Comparison of ENCODE assay signal across 8 mouse cellular contexts in genomic region chr17:47009898-47010721, GRCm38 (mm10). TPM values are rescaled to one million over a fixed set of nuclear protein-coding genes. Genes with fewer than 3 reads are reported as not detected.
A peak's percentile ranks its signal among the peaks of the same experiment; 100 is the strongest.
DNase-seq lines count a peak whose midpoint lies in the region; ATAC-seq and TF ChIP-seq lines count a peak whose summit lies in the region.

Ubr2 (minus strand) TSS chr17:47010556.

- peak; percentile 96 for ATAC-seq in embryonic facial prominence, embryonic 14.5 days (ENCODE audit: low read depth)
- ATAC-seq in limb, embryonic 13.5 days (ENCODE audit: low FRiP score, low read depth) = peak; percentile 96
- ATAC-seq in midbrain, embryonic 16.5 days = peak; percentile 97

- peaks cover 11% of the 10 kb centered on the region; the same call in 1 of the 2 replicates for H3K36me3 ChIP-seq in embryonic facial prominence, embryonic 14.5 days (ENCODE audit: control insufficient read depth, insufficient read depth, low read length)
- peaks cover 19% of the 10 kb centered on the region for H3K36me3 ChIP-seq in heart, adult 2 months (ENCODE audit: control insufficient read depth, insufficient read depth, low read length)
- peaks cover 6% of the 10 kb centered on the region; the same call in 1 of the 2 replicates for H3K36me3 ChIP-seq in limb, embryonic 13.5 days
- H3K36me3 ChIP-seq in midbrain, embryonic 16.5 days (ENCODE audit: control insufficient read depth, insufficient read depth, low read length) = no peaks in the 10 kb centered on the region

- peak within 1 kb of the TSS; percentile 99 for H3K4me3 ChIP-seq in embryonic facial prominence, embryonic 14.5 days (ENCODE audit: low read depth, low read length)
- peak within 1 kb of the TSS; percentile 80 for H3K4me3 ChIP-seq in heart, adult 2 months
- peak within 1 kb of the TSS; percentile 98 for H3K4me3 ChIP-seq in limb, embryonic 13.5 days
- H3K4me3 ChIP-seq in midbrain, embryonic 16.5 days (ENCODE audit: low read depth, low read length) = peak within 1 kb of the TSS; percentile 96

- H3K27me3 ChIP-seq in embryonic facial prominence, embryonic 14.5 days (replicated peaks; ENCODE audit: control insufficient read depth, insufficient read depth, low read length) = no peaks in the 10 kb centered on the region
- H3K27me3 ChIP-seq in heart, adult 2 months (ENCODE audit: control insufficient read depth, insufficient read depth, low read length) = no peaks in the 10 kb centered on the region
- H3K27me3 ChIP-seq in limb, embryonic 13.5 days = 0 out of 2 replicates have a peak, but pooled peaks cover 4% of the 10 kb centered on the region
- no peaks in the 10 kb centered on the region for H3K27me3 ChIP-seq in midbrain, embryonic 16.5 days (ENCODE audit: control insufficient read depth, insufficient read depth, low read depth, low read length)

- peak within 1 kb of the TSS; percentile 96 for H3K9ac ChIP-seq in embryonic facial prominence, embryonic 14.5 days (ENCODE audit: low read depth, low read length)
- peak within 1 kb of the TSS; percentile 98 for H3K9ac ChIP-seq in heart, adult 2 months (ENCODE audit: low read depth, low read length)
- H3K9ac ChIP-seq in limb, embryonic 13.5 days = peak within 1 kb of the TSS; percentile 98
- H3K9ac ChIP-seq in midbrain, embryonic 16.5 days (ENCODE audit: low read depth, low read length) = peak within 1 kb of the TSS; percentile 93

- under 1% methylated on average over 49 of the region's 77 CpGs for WGBS in embryonic facial prominence, embryonic 14.5 days
- WGBS in heart, adult 2 months = under 1% methylated on average over 77 of the region's 77 CpGs
- under 1% methylated on average over 76 of the region's 77 CpGs for WGBS in limb, embryonic 13.5 days
- WGBS in midbrain, embryonic 16.5 days = under 1% methylated on average over 77 of the region's 77 CpGs

- intact Hi-C loops in heart, adult 2 months (cut with DNase I) = no loop called here

- no peaks in the 10 kb centered on the region for H3K9me3 ChIP-seq in embryonic facial prominence, embryonic 14.5 days (ENCODE audit: control insufficient read depth, low read length)
- no peaks in the 10 kb centered on the region for H3K9me3 ChIP-seq in limb, embryonic 13.5 days
- H3K9me3 ChIP-seq in midbrain, embryonic 16.5 days (replicated peaks; ENCODE audit: control insufficient read depth, low read length, poor library complexity, severe bottlenecking) = no peaks in the 10 kb centered on the region

- peak; percentile 71 for TF ChIP-seq CTCF in heart, adult 2 months (IDR thresholded peaks at IDR 0.05)

- TF ChIP-seq EP300 in heart, adult 2 months (IDR thresholded peaks at IDR 0.05; ENCODE audit: insufficient read depth, low read depth, low read length) = peak; percentile 70

- H3K79me2 ChIP-seq in heart, adult 2 months (replicated peaks; ENCODE audit: control insufficient read depth, insufficient read depth, low read length) = 0 out of 2 replicates have a peak, but pooled peaks cover 2% of the 10 kb centered on the region

- peak within 1 kb of the TSS; percentile 71 for H3K4me2 ChIP-seq in embryonic facial prominence, embryonic 14.5 days (ENCODE audit: low read depth, low read length)
- peak within 1 kb of the TSS; percentile 82 for H3K4me2 ChIP-seq in limb, embryonic 13.5 days (replicated peaks)
- peak within 1 kb of the TSS; percentile 95 for H3K4me2 ChIP-seq in midbrain, embryonic 16.5 days (ENCODE audit: low read length)

- TF ChIP-seq POLR2A in heart, adult 2 months (IDR thresholded peaks at IDR 0.05; ENCODE audit: insufficient read depth, low read depth, low read length) = peak; percentile 96

- H3K4me1 ChIP-seq in embryonic facial prominence, embryonic 14.5 days (ENCODE audit: control insufficient read depth, insufficient read depth, low read length) = peaks cover 15% of the 10 kb centered on the region; the same call in 1 of the 2 replicates
- peaks cover 12% of the 10 kb centered on the region for H3K4me1 ChIP-seq in heart, adult 2 months (ENCODE audit: control insufficient read depth, insufficient read depth, low read length)
- peaks cover 23% of the 10 kb centered on the region for H3K4me1 ChIP-seq in limb, embryonic 13.5 days
- H3K4me1 ChIP-seq in midbrain, embryonic 16.5 days (ENCODE audit: control insufficient read depth, insufficient read depth, low read length) = peaks cover 20% of the 10 kb centered on the region

- DNase-seq in 3T3-L1 (ENCODE audit: low read depth, low spot score) = peak; percentile 98
- peak; percentile 78 to 83 for DNase-seq in adrenal gland, postnatal 4 days (ENCODE audit: low spot score in 2 of 2)
- DNase-seq in embryonic facial prominence, embryonic 14.5 days (ENCODE audit: low spot score) = peak; percentile 99
- peak; percentile 93 to 96 for DNase-seq in heart, adult 2 months
- peak; percentile 95 to 96 for DNase-seq in kidney, adult 8-10 months
- DNase-seq in spleen, postnatal 10 days (ENCODE audit: low spot score in 2 of 2) = peak; percentile 90 to 91

- H3K27ac ChIP-seq in embryonic facial prominence, embryonic 14.5 days (replicated peaks; ENCODE audit: low read depth, low read length) = peak within 1 kb of the TSS; percentile 93
- peak within 1 kb of the TSS; percentile 98 for H3K27ac ChIP-seq in heart, adult 2 months
- peak within 1 kb of the TSS; percentile 93 for H3K27ac ChIP-seq in limb, embryonic 13.5 days
- peak within 1 kb of the TSS; percentile 91 for H3K27ac ChIP-seq in midbrain, embryonic 16.5 days (ENCODE audit: low read length)

RNA-seq across cellular contexts. Expression of gene Ubr2, which starts in this region (rescaled TPM):
- 10 to 100 TPM; 73.2 to 75.1 TPM for total RNA-seq in adrenal gland, postnatal 4 days (2021)
- polyA plus RNA-seq in embryonic facial prominence, embryonic 14.5 days (2014; fragmentation: Nextera tagmentation; extraction: Ambion mirVana) = 21.9 and 23.8 TPM in 2 replicates
- 10 to 100 TPM; 63.9 to 86.1 TPM for total RNA-seq in heart, adult 2 months (2021)
- 29.8 and 46.1 TPM in 2 replicates for polyA plus RNA-seq in heart, adult 2 months (2012; rRNA removed)
- polyA plus RNA-seq in limb, embryonic 13.5 days (2015; fragmentation: Nextera tagmentation; extraction: Ambion mirVana) = 15.9 and 18.0 TPM in 2 replicates
- polyA plus RNA-seq in midbrain, embryonic 16.5 days (2015; fragmentation: Nextera tagmentation; extraction: Ambion mirVana) = 14.3 and 14.7 TPM in 2 replicates

Comparison
In these comparisons a context has a peak if more than half of its experiments do, and no peak if none do; other contexts are left out.
1. Peak in every context shown above with its lines: DNase-seq, ATAC-seq, H3K4me3 ChIP-seq and H3K27ac ChIP-seq.